Mouse (Mus musculus): Measurements from ENCODE around the gene Rims4. TPM values are rescaled to one million over a fixed set of nuclear protein-coding genes. Genes with fewer than 3 reads are reported as not detected.

The Rims4 gene
- total and polyA plus RNA-seq, 2 experiments from 2014 or later = 0.07 to 0.08 TPM

- no peaks in the 10 kb centered on the region for H3K36me3 ChIP-seq (replicated peaks; ENCODE audit: control insufficient read depth, insufficient read depth, low read length)
- peak overlapping the region; percentile 24; the same call in 1 of the 2 replicates for H3K4me2 ChIP-seq (ENCODE audit: low read depth, low read length)
- WGBS = 0% methylated on average over 4 of the region's 4 CpGs
- no peaks in the 10 kb centered on the region for H3K9me3 ChIP-seq (replicated peaks; ENCODE audit: control insufficient read depth, low read length)
- peak; percentile 27 for DNase-seq (ENCODE audit: low spot score)
- H3K27ac ChIP-seq (ENCODE audit: low read depth) = no peak overlapping the region
- no peaks in the 10 kb centered on the region for H3K4me1 ChIP-seq (ENCODE audit: control insufficient read depth, insufficient read depth)
- ATAC-seq (ENCODE audit: insufficient read depth, low read depth) = no peak
- no peak overlapping the region for H3K4me3 ChIP-seq (ENCODE audit: low read depth, low read length)
- no peak overlapping the region for H3K9ac ChIP-seq (replicated peaks; ENCODE audit: low read depth, low read length)
- H3K27me3 ChIP-seq (ENCODE audit: control insufficient read depth, insufficient read depth, low read length) = peaks cover 51% of the 10 kb centered on the region
- TF ChIP-seq CTCF (IDR thresholded peaks at IDR 0.05; ENCODE audit: low read depth) (peak; percentile 90), EP300 (IDR thresholded peaks at IDR 0.05; ENCODE audit: low read depth) (no peak)
Measured at GRCm38 (mm10) chr2:163823248-163823647, 95.2 kb downstream of the Rims4 start.

GRCm38 (mm10) chr2:163820607-163821006 is 97.9 kb downstream of the Rims4 start, which contains the start of gene Ccn5:
Gene Ccn5, plus strand, starts transcription at chr2:163820861.
- no peaks in the 10 kb centered on the region for H3K36me3 ChIP-seq (replicated peaks; ENCODE audit: control insufficient read depth, insufficient read depth, low read length)
- no peaks in the 10 kb centered on the region for H3K4me1 ChIP-seq (ENCODE audit: control insufficient read depth, insufficient read depth)
- no peak within 1 kb of the TSS for H3K4me3 ChIP-seq (ENCODE audit: low read depth, low read length)
- ATAC-seq (ENCODE audit: insufficient read depth, low read depth) (peak; percentile 39; the same call in 1 of the 2 replicates), DNase-seq (ENCODE audit: low spot score) (peak; percentile 55)
- H3K4me2 ChIP-seq (ENCODE audit: low read depth, low read length) = no peak within 1 kb of the TSS
- 25% methylated on average over 4 of the region's 4 CpGs for WGBS
- TF ChIP-seq CTCF (IDR thresholded peaks at IDR 0.05; ENCODE audit: low read depth) (no peak), EP300 (IDR thresholded peaks at IDR 0.05; ENCODE audit: low read depth) (no peak)
- H3K9me3 ChIP-seq (replicated peaks; ENCODE audit: control insufficient read depth, low read length) = no peaks in the 10 kb centered on the region
- no peak within 1 kb of the TSS for H3K27ac ChIP-seq (ENCODE audit: low read depth)
- H3K9ac ChIP-seq (replicated peaks; ENCODE audit: low read depth, low read length) = no peak within 1 kb of the TSS
- H3K27me3 ChIP-seq (ENCODE audit: control insufficient read depth, insufficient read depth, low read length) = peaks cover 38% of the 10 kb centered on the region

GRCm38 (mm10) chr2:163814739-163815465 is 103.6 kb downstream of the Rims4 start:
- Histone ChIP-seq H3K27me3 (ENCODE audit: control insufficient read depth, insufficient read depth, low read length) (peaks cover 8% of the 10 kb centered on the region; the same call in 1 of the 2 replicates), H3K27ac (ENCODE audit: low read depth) (no peak overlapping the region), H3K4me2 (ENCODE audit: low read depth, low read length) (no peak overlapping the region), H3K9ac (replicated peaks; ENCODE audit: low read depth, low read length) (no peak overlapping the region), H3K36me3 (replicated peaks; ENCODE audit: control insufficient read depth, insufficient read depth, low read length) (no peaks in the 10 kb centered on the region), H3K4me3 (ENCODE audit: low read depth, low read length) (no peak overlapping the region), H3K4me1 (ENCODE audit: control insufficient read depth, insufficient read depth) (no peaks in the 10 kb centered on the region), H3K9me3 (replicated peaks; ENCODE audit: control insufficient read depth, low read length) (no peaks in the 10 kb centered on the region)
- 82% methylated on average over 9 of the region's 9 CpGs for WGBS
- no peak for TF ChIP-seq EP300 (IDR thresholded peaks at IDR 0.05; ENCODE audit: low read depth)
- no peak for TF ChIP-seq CTCF (IDR thresholded peaks at IDR 0.05; ENCODE audit: low read depth)
- DNase-seq (ENCODE audit: low spot score) = no peak
- ATAC-seq (ENCODE audit: insufficient read depth, low read depth) = no peak

GRCm38 (mm10) chr2:163813077-163813476 is 105.4 kb downstream of the Rims4 start:
- no peak overlapping the region for H3K4me2 ChIP-seq (ENCODE audit: low read depth, low read length)
- no peaks in the 10 kb centered on the region for H3K36me3 ChIP-seq (replicated peaks; ENCODE audit: control insufficient read depth, insufficient read depth, low read length)
- 54% methylated on average over 5 of the region's 5 CpGs for WGBS
- no peak overlapping the region for H3K4me3 ChIP-seq (ENCODE audit: low read depth, low read length)
- no peak overlapping the region for H3K27ac ChIP-seq (ENCODE audit: low read depth)
- H3K9ac ChIP-seq (replicated peaks; ENCODE audit: low read depth, low read length) = no peak overlapping the region
- DNase-seq (ENCODE audit: low spot score) (no peak), ATAC-seq (ENCODE audit: insufficient read depth, low read depth) (no peak)
- no peaks in the 10 kb centered on the region for H3K27me3 ChIP-seq (ENCODE audit: control insufficient read depth, insufficient read depth, low read length)
- no peak for TF ChIP-seq CTCF (IDR thresholded peaks at IDR 0.05; ENCODE audit: low read depth)
- TF ChIP-seq EP300 (IDR thresholded peaks at IDR 0.05; ENCODE audit: low read depth) = no peak
- no peaks in the 10 kb centered on the region for H3K9me3 ChIP-seq (replicated peaks; ENCODE audit: control insufficient read depth, low read length)
- H3K4me1 ChIP-seq (ENCODE audit: control insufficient read depth, insufficient read depth) = no peaks in the 10 kb centered on the region

Other genes starting within 250 kb of the Rims4 start
- 2.4 and 4.1 TPM in 2 replicates for gene Ada, start 168.4 kb downstream of the Rims4 start, total RNA-seq (2014; rRNA removed; ENCODE audit: low replicate concordance)
- gene Ada, start 168.4 kb downstream of the Rims4 start, polyA plus RNA-seq (2015; fragmentation: Nextera tagmentation; extraction: Ambion mirVana) = 1.9 and 2.2 TPM in 2 replicates
- 2.6 TPM in 1 of 2 replicates, not detected in the other for gene Ccn5, start 97.8 kb downstream of the Rims4 start, total RNA-seq (2014; rRNA removed; ENCODE audit: low replicate concordance)
- gene Ccn5, start 97.8 kb downstream of the Rims4 start, polyA plus RNA-seq (2015; fragmentation: Nextera tagmentation; extraction: Ambion mirVana) = 1.4 and 2.8 TPM in 2 replicates
- gene Kcnk15, start 65.0 kb downstream of the Rims4 start, total RNA-seq (2014; rRNA removed; ENCODE audit: low replicate concordance) = not detected in 2 replicates
- not detected in 2 replicates for gene Kcnk15, start 65.0 kb downstream of the Rims4 start, polyA plus RNA-seq (2015; fragmentation: Nextera tagmentation; extraction: Ambion mirVana)
- gene Ywhab, start 76.3 kb upstream of the Rims4 start, total RNA-seq (2014; rRNA removed; ENCODE audit: low replicate concordance) = 31.8 and 35.0 TPM in 2 replicates
- gene Ywhab, start 76.3 kb upstream of the Rims4 start, polyA plus RNA-seq (2015; fragmentation: Nextera tagmentation; extraction: Ambion mirVana) = 157 and 158 TPM in 2 replicates
- gene Pabpc1l, start 106.8 kb upstream of the Rims4 start, total RNA-seq (2014; rRNA removed; ENCODE audit: low replicate concordance) = not detected in 2 replicates
- gene Pabpc1l, start 106.8 kb upstream of the Rims4 start, polyA plus RNA-seq (2015; fragmentation: Nextera tagmentation; extraction: Ambion mirVana) = 0.56 and 1.0 TPM in 2 replicates
- 16.6 and 19.4 TPM in 2 replicates for gene Stk4, start 151.6 kb upstream of the Rims4 start, total RNA-seq (2014; rRNA removed; ENCODE audit: low replicate concordance)
- gene Stk4, start 151.6 kb upstream of the Rims4 start, polyA plus RNA-seq (2015; fragmentation: Nextera tagmentation; extraction: Ambion mirVana) = 8.6 TPM in 2 replicates
- gene Tomm34, start 152.5 kb upstream of the Rims4 start, total RNA-seq (2014; rRNA removed; ENCODE audit: low replicate concordance) = 46.6 and 58.8 TPM in 2 replicates
- gene Tomm34, start 152.5 kb upstream of the Rims4 start, polyA plus RNA-seq (2015; fragmentation: Nextera tagmentation; extraction: Ambion mirVana) = 34.8 and 35.1 TPM in 2 replicates

Data from heart, postnatal 0 days (tissue).